Mouse (Mus musculus): Measurements from ENCODE around the gene Id1.

The Id1 gene

DNA sequence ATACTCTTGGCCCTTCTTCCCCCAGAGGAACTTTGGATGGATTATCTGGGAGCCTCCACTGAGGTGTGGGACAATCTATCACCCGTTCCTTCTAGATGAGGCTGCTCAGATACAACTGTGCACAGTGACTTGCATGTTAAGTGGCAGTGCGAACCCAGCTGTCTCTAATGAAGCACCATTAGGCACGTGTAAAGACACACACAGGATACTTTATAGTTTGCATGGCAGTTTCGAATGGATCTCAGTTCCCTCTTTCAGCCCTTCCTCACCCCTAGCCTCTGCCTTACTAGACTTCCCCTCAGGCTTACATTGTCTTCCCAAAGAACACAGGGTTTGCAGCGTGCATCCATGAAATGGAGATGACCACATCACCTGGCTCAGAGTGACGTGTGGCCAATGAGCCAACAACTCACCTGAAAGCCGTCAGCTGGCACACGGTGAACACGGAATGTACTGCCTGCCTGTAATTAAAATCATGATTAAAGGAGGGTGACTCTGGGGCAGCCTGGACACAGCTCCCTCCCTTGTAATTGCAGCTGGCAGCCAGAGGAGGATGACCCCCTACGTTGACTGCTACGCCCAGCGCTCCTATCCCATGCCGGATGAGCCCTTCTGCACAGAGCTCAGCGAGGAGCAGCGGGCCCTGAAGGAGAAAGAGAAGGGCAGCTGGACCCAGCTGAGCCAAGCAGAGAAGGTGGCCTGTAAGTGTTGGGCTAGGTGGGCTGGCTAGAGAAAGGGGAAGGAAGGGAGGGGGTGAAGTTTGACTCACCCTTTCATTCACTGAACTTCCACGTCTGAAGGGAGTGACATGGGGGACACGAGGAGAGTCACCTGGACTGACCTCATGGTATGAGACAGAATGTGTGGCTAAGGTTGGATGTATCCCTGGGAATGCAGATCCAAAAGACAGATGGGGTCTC is 20.7 kb downstream of the Id1 start:
- DNase-seq: no peak

DNA sequence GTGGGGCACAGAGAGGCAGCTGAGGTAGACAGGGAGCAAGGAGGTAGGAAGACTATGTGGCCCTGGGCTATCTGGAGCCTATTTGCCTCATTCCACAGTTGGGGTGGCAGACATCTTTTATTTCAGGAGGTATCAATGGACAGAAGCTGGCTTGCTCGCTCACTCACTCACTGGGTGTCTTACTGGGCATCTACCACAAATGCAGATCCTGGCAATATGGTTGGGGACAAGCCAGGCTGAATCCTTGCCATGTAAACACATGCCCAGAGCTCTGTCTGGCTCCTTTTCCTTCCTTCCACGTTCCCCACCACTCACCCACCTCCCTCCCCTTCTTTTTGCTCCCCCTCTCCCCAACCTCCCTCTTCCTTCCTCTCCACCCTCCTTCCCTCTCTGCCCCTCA is 21.4 kb downstream of the Id1 start:
- no peak for DNase-seq

DNA sequence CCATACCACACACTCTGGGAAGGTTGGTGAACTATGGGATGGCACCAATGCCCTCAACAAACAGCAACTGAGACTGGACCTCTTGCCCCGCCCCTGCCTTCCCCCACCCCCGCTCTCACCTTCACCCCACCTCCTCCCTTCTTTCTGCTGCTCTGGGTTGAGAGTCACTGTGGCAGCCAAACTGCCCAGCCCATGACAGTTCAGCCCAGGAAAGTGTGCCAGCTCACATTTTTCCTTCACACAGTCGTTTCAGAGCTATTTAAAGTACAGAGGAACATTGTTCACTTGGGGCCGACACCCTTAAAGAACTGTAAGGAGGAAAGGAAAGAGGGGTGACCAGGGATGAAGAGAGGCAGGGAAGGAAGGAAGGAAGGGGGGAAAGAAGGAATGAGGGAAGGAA is 22.3 kb downstream of the Id1 start:
- no peak for DNase-seq

DNA sequence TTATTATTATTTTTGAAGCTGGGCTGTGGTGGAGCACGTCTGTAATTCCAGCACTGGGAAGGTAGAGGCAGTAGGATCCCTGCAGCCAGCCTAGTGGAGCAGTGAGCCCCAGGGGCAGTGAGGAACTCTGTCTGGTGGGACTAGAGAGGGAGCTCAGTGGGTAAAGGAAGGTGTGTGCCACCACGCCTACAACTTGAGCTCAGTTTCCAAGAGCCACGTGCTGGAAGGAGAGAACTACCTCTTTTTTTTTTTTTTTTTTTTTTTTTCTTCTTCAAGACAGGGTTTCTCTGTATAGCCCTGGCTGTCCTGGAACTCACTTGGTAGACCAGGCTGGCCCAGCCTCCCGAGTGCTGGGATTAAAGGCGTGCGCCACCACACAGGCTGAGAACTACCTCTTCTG is 27.3 kb downstream of the Id1 start:
- DNase-seq: no peak

DNA sequence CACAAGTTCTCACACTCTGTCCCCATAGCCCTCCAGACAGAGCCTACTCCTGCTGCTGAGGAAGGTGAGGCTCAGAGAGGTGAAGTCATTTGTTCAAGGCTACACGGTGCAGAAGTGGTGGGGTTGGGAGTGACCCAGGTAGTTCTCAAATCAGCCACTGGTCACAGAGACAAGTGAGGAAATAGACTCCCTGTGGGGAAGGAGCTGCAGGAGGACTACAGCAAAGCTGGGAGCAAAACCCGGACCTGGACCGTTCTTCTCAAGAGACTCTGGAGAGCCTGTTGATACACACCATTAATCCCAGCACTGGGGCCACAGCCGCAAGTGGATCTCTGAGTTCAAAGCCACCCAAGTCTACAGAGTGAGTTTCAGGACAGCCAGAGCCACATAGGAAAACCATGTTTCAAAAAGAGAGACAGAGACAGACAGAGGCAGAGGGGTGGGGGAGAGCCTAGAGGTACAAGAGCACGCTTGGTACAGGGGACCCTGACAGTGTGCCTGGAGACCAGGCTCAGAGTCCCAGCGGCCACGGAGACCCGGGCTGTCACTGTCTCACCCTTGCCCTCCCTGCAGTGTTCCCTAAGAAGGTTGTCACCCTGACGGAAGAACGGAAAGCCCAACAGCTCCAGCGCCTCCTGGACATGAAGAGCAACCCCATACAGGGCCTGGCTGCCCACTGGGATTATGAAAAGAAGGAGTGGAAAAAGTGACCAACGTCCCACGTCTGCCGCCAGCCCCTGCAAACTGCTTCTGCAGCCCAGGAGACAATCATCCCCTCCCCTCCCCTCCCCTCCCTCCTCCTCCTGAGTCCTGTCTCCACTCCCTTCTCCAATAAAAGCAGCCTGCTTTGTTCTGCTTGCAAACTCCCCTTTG is 28.4 kb downstream of the Id1 start:
- DNase-seq: no peak

DNA sequence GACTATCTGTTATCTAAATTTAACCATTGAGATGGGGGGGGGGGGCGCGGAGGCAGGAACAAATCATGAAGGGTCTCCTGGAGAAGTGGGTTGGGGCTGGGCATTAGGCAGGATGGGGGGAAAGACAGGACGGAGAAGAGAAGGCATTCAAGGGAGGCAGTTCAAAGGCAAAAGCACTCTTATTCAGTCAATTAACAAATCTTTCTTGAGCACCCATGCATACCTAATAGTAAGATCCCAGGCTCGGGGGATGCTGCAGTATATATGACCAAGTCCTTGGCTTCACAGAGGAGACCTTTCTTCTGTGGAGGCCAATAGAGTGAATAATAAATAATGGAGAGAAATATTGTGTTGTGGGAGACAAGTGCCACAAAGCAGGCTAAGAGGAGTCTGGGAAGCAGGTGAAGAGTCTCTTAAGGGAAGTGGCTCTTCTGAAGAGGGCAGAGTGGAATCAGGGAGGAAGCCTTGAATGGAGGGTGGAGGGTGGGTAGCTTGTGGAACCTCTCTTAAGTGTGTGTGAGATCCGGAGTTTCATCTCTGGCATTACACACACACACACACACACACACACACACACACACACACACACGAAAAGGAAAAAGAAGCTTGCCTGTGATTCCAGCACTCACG is 29.1 kb downstream of the Id1 start:
- DNase-seq: no peak

DNA sequence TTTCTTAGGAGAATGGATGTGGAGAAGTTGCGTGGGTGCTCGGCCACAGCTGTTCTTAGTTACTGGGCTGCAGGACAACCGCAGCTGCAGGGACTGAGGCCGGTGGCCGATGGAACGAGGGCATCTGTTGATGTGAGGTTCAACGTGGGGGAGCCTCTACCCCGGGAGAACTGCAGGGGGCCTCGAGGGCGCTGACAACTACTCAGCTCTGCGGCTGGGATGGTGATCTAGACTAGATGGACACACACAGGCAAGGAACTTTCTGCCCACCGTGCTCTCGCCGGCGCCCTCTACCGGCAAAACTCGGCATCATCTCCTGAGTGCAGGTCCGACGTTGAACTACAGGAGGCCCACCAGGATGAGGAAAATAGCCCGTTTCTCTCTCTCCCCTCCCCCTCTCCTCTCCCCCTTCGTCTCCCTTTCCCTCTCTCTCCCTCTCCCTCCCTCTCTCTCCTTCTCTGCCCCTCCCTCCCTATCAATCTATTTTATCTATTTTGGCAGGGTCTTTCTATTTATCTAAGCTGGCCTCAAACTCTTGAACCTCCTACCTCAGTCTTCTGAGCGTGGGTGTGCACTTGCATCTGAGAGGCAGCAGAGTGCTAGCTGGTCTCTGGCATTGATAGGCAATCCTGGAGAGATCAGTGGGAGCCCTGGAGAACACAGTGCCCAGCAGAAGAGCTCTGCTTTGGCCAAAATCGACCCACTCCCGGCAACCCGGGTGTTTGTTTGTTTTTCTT is 30.5 kb downstream of the Id1 start:
- DNase-seq: peak; percentile 81

DNA sequence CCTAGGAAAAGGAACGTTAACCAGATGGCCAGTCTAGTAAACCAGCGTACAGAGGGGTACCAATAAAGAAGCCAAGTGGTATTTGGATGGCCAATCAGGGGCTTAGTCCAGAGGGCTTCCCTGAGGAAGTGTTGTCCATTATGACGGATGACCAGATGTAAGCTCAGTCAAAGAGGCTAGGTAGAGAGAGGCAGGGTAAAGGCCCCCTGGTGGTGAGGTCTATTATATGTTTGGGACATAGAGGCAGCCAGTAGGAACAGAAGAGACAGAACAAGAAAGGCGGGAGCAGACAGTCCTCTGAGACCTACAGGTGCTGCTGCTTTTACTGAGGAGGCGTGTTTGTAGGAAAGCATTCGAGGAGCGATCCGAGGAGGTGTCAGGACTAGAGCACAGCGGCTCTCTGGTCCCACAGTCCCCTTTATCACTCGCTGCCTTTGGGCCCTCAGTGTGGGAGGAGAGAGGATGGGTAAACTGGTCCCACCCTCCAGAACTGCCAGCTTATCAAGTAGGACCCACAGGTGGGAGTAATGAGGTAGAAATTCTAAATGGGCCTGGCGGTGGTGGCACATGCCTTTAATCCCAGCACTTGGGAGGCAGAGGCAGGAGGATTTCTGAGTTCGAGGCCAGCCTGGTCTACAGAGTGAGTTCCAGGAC is 31.7 kb downstream of the Id1 start:
- no peak for DNase-seq

DNA sequence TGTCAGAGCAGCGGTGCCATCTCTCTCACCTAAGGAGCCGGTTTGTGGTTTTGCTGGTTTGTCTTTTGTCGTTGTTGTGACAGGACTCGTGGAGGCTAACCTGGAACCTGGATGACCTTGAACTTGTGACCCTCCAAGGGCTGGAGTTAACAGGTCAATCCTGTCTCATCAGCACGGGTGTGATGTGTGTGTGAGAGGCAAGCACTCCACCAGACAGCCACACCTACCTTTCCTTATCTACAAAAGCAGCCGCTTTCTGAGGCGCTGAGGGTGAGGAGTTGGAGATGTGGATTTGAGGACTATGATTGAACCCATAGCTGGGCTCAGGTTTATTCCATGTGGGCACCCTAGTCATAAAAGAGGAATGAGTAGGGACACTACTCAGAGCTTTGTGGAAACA is 33.6 kb downstream of the Id1 start:
- DNase-seq: no peak

DNA sequence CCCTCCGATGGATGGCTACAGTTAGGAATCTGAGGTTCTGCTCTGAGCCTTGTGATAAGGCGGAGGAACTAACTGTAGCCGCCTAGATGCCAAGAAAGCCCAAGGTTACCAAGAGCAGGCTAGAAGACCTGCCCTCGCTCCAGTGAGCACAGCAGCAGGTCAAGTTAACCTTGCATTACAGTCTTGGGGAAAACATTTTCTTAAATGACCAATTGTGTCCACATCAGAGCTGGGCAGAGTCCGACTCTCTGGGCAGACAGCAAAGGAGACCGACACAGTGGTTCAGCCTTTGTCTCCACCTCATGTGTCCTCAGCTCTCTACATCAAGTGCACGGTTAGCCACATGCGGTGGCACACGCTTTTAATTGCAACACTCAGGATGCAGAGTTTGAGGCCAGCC is 35.5 kb downstream of the Id1 start:
- DNase-seq: no peak

DNA sequence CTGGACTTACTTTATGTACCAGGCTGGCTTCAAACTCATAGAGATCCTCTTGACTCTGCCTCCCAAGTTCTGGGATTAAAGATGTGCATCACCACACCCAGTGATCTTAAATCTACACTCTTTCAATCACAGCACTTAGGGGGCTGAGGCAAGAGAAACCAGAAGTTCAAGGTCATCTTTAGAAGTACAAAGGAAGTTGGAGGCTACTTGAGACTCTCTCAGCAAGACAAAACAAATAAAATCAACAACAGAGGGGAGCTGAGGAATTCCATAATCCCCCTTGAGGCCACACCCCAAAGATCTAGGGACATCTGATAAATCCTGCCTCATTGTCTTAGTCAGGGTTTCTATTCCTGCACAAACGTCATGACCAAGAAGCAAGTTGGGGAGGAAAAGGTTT is 36.2 kb downstream of the Id1 start:
- DNase-seq: no peak

DNA sequence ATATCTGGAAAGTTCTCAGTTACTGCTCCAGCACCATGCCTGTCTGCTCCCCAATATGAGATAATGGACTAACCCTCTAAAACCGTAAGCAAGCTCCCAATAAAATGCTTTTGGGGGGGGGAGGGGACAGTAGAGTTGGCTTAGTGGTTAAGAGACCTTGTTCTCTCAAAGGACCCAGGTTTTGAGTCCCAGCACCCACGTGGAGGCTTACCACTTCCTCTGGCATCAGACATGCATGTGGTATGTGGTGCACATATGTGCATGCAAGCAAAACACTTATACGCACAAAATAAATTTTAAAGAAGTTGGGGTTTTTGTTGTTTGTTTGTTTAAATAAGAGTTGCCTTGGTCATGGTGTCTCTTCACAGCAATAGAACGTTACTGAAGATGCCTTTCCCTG is 39.3 kb downstream of the Id1 start:
- DNase-seq: no peak

DNA sequence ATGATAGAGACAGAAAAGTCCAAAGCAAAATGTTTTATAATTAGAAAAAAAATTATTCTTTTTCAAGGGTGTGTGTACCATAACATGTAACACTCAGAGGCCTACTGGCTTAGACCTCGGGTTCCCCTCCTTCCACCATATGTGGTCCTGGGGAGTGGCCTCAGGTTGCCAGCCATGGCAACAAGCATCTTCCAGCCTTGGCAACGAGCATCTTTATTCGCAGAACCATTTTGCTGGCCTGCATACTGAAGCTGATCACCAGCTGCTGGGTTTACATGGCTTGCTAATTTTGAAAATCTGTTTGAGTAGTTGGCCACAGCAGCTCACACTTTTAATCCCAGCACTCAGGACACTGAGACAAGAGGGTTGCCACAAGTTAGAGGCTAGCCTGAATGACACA is 40.0 kb downstream of the Id1 start:
- no peak for DNase-seq

DNA sequence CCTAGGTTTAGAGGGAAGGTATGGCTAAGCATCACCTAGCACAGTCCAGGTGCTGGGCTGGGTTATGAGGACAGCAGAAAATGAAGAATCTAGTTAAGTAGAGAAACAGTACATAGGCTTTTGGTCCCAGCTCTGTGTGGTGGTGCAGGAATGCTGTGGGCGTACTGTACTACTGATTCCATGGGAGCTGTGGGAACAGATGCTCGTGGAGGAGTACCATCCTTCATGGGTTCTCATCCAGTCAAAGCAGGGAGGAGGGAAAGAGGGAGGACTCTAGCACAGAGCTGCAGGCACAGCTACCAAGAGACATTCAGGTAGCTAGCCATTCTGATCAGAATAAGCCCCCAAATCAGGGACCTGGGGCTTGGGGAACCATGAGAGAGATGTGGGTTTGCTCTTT is 40.4 kb downstream of the Id1 start:
- DNase-seq: peak; percentile 94

DNA sequence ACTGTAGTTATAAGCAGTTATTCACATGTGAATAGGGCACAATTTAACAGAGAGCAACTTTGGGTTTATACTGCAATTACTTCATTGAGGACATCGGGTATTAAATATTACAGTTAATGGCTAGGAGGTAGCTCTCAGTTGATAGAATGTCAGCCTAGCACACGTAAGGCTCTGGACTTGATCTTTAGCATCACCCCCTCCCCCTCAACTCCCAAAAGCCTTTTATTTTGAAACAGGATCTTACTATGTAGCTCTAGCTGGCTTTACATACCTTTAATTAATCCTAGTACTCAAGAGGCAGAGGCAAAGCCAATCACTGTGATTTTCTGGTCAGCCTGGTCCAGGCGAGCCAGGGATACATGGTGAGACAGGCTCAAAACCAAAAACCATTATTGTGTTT is 41.0 kb downstream of the Id1 start:
- DNase-seq: no peak

DNA sequence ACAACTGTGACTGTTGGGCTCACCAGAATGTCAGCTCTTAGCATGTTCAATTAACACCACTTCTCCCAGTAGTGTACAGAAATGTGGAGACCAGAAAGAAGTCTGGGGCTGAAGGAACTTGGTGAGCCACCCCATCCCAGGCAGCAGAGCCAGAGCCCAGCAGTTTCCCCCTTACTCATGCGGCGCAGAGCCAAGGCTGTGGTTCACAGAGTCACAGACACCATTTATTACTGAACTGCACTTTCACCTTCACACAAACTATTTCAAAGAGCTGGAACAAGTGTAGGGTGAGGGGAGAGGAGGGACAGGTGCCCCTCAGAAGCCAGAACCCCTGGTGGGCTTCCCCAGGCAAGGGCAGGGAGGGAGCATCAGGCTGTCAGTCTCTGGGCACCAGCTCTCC is 44.4 kb downstream of the Id1 start:
- DNase-seq: peak; percentile 8

DNA sequence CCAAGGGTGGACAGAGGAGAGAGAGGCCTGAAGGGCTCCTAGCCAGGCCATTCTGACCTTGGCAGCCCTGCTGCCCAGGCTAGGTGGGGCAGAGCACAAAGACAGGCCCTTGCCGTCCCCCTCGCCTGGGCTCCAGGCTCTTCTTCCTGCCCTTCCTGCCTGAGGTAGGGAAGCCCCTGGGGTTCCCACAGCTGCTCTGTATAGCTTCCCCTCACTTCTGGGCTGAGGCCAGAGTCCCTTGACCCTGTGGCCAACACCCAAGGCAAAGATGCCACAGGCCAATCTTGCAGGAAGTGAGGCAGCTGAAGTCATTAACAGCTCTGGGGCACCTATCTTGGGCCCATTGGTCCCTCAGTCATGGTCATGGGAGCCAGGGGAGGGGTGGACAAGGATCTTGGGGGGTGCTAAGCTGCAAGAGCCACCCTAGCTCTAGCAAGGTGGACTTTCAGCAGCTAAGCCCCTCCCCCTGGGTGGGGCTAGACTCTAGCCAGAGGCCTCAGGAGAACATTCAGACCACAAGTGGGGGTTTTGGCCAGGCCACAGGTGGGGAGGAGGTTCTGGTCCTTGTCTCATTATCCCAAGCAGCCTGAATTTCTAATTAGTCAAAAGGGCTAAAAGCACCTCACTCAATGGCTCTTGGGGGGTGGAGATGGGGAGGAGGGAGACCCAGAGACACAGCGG is 45.1 kb downstream of the Id1 start:
- DNase-seq: peak; percentile 30

DNA sequence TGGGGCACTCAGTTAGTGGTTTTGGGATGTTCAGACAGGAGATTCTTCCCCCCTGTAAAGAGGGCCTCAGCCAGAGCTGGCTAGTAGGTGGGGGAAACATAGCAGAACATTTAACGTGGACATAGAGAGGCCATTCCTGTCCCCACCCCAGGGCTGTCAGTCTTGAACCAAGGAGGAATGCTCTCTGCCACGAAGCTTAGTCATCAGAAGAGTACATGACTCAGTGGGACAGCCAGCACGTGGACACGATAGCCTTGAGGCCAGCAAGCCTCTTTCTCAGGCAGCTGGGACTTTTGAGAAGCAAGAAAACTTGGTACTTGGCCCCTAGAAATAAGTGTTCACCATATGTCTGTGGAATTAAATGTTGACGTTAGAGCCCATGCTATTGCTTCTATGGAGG is 46.6 kb downstream of the Id1 start:
- no peak for DNase-seq

DNA sequence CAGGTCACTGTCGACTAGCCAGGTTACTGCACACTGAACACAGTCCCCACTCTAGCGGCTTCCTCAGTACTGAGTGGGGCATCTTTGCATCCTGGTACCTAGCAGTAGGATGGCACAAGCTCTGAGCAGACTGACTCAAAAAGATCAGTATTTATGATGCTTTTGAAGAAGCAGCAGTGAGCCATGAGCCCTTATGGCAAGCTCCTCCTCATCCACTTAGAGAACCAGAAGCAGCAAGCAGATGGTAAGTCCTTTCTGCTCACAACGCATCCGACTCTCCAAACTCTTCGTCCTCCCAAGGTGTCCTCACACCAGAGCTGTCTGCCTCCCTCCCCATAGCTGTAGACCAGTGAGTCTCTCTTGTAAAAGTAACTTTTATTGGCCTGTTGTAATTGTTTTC is 47.2 kb downstream of the Id1 start:
- peak; percentile 52 for DNase-seq

DNA sequence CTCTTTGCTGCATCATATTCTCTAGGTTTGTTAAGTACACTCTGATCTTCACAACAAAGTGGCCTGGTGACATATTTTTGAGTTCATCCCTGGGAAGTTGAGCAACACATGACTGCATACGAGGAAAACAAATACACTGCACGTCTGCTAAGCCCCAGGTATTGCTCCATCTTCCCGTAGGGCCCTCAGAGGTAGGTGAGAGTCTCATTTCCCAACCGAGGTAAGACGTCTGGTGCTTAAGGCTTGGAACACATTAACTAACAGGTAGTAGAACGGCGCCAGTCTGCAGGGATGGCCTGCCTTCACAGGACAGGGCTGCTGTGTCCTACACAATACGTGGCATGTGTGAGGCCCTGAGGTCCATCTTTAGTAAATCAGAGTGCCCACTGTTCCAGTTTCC is 48.6 kb downstream of the Id1 start:
- DNase-seq: no peak

DNA sequence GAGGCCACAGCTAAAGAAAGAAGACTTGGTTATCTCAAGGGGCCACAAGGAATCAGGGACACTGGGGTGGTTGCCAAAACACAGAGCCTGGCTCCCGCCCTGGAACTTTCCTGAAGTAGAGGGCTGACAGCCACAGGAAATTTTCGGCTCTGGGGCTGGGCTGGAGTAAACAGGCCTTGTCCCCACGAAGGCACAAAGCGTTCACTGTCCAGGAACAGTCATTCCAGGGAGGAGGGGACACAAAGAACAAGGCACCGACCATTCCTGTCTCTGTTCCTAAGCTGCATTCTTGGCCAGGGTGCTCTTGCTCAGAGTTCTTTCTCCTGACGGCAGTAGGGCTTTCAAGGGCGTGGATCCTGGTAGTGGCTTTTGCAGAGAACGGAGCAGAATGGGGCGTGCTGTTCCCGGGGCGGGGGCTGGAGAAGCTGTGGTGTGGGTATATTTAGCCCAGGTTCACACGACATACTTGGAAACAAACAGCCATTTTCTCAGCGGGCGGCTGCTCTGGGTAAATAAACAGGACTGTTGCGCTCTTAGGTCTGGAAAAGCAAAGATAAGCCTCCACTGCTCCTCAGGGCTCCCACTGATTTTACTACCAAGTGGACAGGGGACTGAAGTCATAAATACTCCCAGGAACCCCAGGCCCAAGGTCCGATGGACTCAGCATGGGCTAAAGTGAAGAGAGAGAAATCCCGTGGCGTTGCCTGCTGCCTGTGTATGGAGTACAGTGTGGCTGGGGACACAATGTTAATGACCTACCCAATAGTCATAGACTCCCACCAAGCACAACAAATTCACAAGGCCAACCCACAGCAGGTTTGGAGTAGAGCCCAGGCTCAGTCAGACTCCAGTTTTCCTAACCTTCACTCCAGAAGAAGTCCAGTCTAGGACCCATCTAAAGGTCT is 49.6 kb downstream of the Id1 start:
- peak; percentile 91 for DNase-seq

All from layer of hippocampus, adult 9-11 months (tissue).